Mouse (Mus musculus) neutrophil, adult 83 days (primary cell): ENCODE measurements around the gene Slc2a4. TPM values are rescaled to one million over a fixed set of nuclear protein-coding genes. Genes with fewer than 3 reads are reported as not detected.

Experiments used
- total RNA-seq, 2 experiments: library from RNA; stranded (reverse); gene quantifications; one replicate each; pipeline ENCODE4 v1.2.4; 2023

Gene Slc2a4
- 1 to 10 TPM in 1 of 2 experiments, under 1 TPM in 1; 0.97 to 1.3 TPM for total RNA-seq

GRCm38 (mm10) chr11:69948066-69948762, at the start of gene Slc2a4:
Gene Slc2a4 (minus strand): TSS chr11:69948188.

GRCm38 (mm10) chr11:69995391-69995960, 47.5 kb upstream of the Slc2a4 start, which contains the start of gene Phf23:
Gene Phf23 (plus strand): TSS chr11:69995777.

GRCm38 (mm10) chr11:69990850-69991691, 43.1 kb upstream of the Slc2a4 start, which contains the start of gene Gabarap:
Gene Gabarap (plus strand): TSS chr11:69991143.

GRCm38 (mm10) chr11:69982225-69982624, 34.2 kb upstream of the Slc2a4 start, which contains the start of gene Elp5:
Gene Elp5 (minus strand): TSS chr11:69982517.

GRCm38 (mm10) chr11:69981141-69981762, 33.3 kb upstream of the Slc2a4 start, which contains the start of gene Ctdnep1:
Gene Ctdnep1 (plus strand): TSS chr11:69981156.

GRCm38 (mm10) chr11:69964650-69965270, 16.8 kb upstream of the Slc2a4 start, which contains the start of gene Cldn7:
Gene Cldn7 (plus strand): TSS chr11:69964779.

GRCm38 (mm10) chr11:69935137-69935879, 12.7 kb downstream of the Slc2a4 start, which contains the start of gene Ybx2:
Gene Ybx2 (plus strand): TSS chr11:69935796.

GRCm38 (mm10) chr11:69921114-69922011, 26.6 kb downstream of the Slc2a4 start, which contains the start of gene Eif5a:
Gene Eif5a (minus strand): TSS chr11:69921958.

GRCm38 (mm10) chr11:69913554-69914371, 34.2 kb downstream of the Slc2a4 start, which contains the start of gene Gps2:
Gene Gps2 (plus strand): TSS chr11:69913888.

GRCm38 (mm10) chr11:69900471-69901405, 47.2 kb downstream of the Slc2a4 start, which contains the start of the genes 2810408A11Rik and Neurl4:
Gene 2810408A11Rik (minus strand): TSS chr11:69900987.
Gene Neurl4 (plus strand): TSS chr11:69901072.

GRCm38 (mm10) chr11:69895291-69895690, 52.7 kb downstream of the Slc2a4 start, which contains the start of gene Acap1:
Gene Acap1 (minus strand): TSS chr11:69895539.

Other genes starting within 250 kb of the Slc2a4 start
- gene Polr2a, start 189.6 kb downstream of the Slc2a4 start, total RNA-seq, result 10 to 100 TPM; 82.6 to 86.1 TPM
- gene Slc35g3, start 186.2 kb downstream of the Slc2a4 start, total RNA-seq, result not detected
- gene Zbtb4, start 182.3 kb downstream of the Slc2a4 start, total RNA-seq, result 1 to 10 TPM; 2.4 to 3.3 TPM
- gene Chrnb1, start 152.2 kb downstream of the Slc2a4 start, total RNA-seq, result 1 to 10 TPM in 1 of 2 experiments, under 1 TPM in 1; 0.79 to 1.9 TPM
- under 1 TPM in 1 of 2 experiments, not detected in 1; 0.18 TPM for gene Fgf11, start 146.3 kb downstream of the Slc2a4 start, total RNA-seq
- gene Tmem102, start 142.6 kb downstream of the Slc2a4 start, total RNA-seq, result not detected
- not detected for gene Gm39566, start 132.9 kb downstream of the Slc2a4 start, total RNA-seq
- not detected for gene Spem2, start 129.7 kb downstream of the Slc2a4 start, total RNA-seq
- gene Spem1, start 126.0 kb downstream of the Slc2a4 start, total RNA-seq, result not detected
- gene Nlgn2, start 110.4 kb downstream of the Slc2a4 start, total RNA-seq, result 1 to 10 TPM; 1.3 to 2.1 TPM
- 100 to 1,000 TPM in 1 of 2 experiments, 10 to 100 TPM in 1; 99.2 to 106 TPM for gene Tmem256, start 109.7 kb downstream of the Slc2a4 start, total RNA-seq
- gene Plscr3, start 101.8 kb downstream of the Slc2a4 start, total RNA-seq, result 10 to 100 TPM; 35.0 to 35.9 TPM
- gene Tnk1, start 89.5 kb downstream of the Slc2a4 start, total RNA-seq, result not detected
- gene Tmem95, start 70.2 kb downstream of the Slc2a4 start, total RNA-seq, result 1 to 10 TPM in 1 of 2 experiments, under 1 TPM in 1; 0.88 to 1.2 TPM
- gene Kctd11, start 66.8 kb downstream of the Slc2a4 start, total RNA-seq, result 1 to 10 TPM; 8.6 to 9.0 TPM
- 100 to 1,000 TPM; 260 to 263 TPM for gene Acap1, start 52.6 kb downstream of the Slc2a4 start, total RNA-seq
- 1 to 10 TPM; 3.0 to 3.2 TPM for gene 2810408A11Rik, start 47.2 kb downstream of the Slc2a4 start, total RNA-seq
- gene Neurl4, start 47.1 kb downstream of the Slc2a4 start, total RNA-seq, result 10 to 100 TPM; 20.9 to 27.6 TPM
- 10 to 100 TPM; 69.0 to 84.5 TPM for gene Gps2, start 34.3 kb downstream of the Slc2a4 start, total RNA-seq
- 100 to 1,000 TPM; 482 to 501 TPM for gene Eif5a, start 26.2 kb downstream of the Slc2a4 start, total RNA-seq
- gene Ybx2, start 12.4 kb downstream of the Slc2a4 start, total RNA-seq, result not detected
- not detected for gene Cldn7, start 16.6 kb upstream of the Slc2a4 start, total RNA-seq
- gene Ctdnep1, start 33.0 kb upstream of the Slc2a4 start, total RNA-seq, result 10 to 100 TPM; 75.0 to 80.3 TPM
- gene Elp5, start 34.3 kb upstream of the Slc2a4 start, total RNA-seq, result 10 to 100 TPM; 24.3 to 31.0 TPM
- 100 to 1,000 TPM; 475 to 527 TPM for gene Gabarap, start 43.0 kb upstream of the Slc2a4 start, total RNA-seq
- gene Phf23, start 47.6 kb upstream of the Slc2a4 start, total RNA-seq, result 10 to 100 TPM; 41.2 to 53.6 TPM
- gene Dvl2, start 52.4 kb upstream of the Slc2a4 start, total RNA-seq, result 10 to 100 TPM; 15.0 to 18.2 TPM
- gene Acadvl, start 67.2 kb upstream of the Slc2a4 start, total RNA-seq, result 10 to 100 TPM; 39.3 to 50.0 TPM
- gene Dlg4, start 68.8 kb upstream of the Slc2a4 start, total RNA-seq, result 1 to 10 TPM; 5.5 to 5.8 TPM
- gene Asgr1, start 105.9 kb upstream of the Slc2a4 start, total RNA-seq, result not detected
- not detected for gene Asgr2, start 144.5 kb upstream of the Slc2a4 start, total RNA-seq
- gene Mgl2, start 182.1 kb upstream of the Slc2a4 start, total RNA-seq, result 10 to 100 TPM; 11.8 to 12.3 TPM
- gene Clec10a, start 208.0 kb upstream of the Slc2a4 start, total RNA-seq, result 10 to 100 TPM; 17.3 to 20.9 TPM